ENCODE assay signal across 7 mouse cellular contexts in the genomic region with DNA sequence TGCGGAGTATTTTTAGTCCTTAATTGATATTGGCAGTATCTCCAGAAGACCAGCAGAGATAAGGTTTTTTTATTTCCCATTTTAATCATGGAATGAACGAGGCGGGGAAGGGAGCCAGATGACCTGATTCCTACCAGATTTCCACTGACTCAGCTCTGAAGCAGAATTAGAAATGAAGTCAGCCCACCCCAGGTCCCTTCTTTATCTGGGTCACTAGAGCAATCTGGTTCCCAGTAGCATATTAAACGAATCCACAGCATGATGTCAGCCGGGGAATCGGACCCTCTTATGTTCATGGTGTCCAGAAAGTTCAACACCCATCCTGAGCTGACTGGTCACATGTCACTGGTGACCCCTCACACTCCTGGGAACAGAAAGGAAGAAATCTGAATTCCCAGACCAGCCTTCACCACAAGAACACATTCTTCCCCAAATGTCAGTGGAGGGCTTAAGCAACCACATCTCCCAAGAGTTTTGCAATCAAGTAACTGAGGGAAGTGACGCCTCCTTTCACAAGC.
DNase-seq lines count a peak whose midpoint lies in the region; ATAC-seq lines count a peak whose summit lies in the region.

No protein-coding gene starts in this region.

- DNase-seq in right cerebral cortex, adult 18-20 months = peak; percentile 38
- DNase-seq in right cerebral cortex, postnatal 25 days = no peak
- peak; percentile 74 to 78 for DNase-seq in cerebellum, postnatal 14 days
- DNase-seq in heart, postnatal 4 days = peak; percentile 63
- DNase-seq in retina, postnatal 1 day = peak; percentile 75
- no peak for DNase-seq in frontal cortex, postnatal 14 days (ENCODE audit: low spot score in 2 of 2)

- no peak for ATAC-seq in activated CD4-positive, CD25-positive, alpha-beta regulatory T cell, adult 4 months

Comparison
In these comparisons a context has a peak if more than half of its experiments do, and no peak if none do; other contexts are left out.
1. DNase-seq: peak in right cerebral cortex, adult 18-20 months (single experiment), cerebellum, postnatal 14 days (2 of 2), heart, postnatal 4 days (single experiment) and retina, postnatal 1 day (single experiment); none in right cerebral cortex, postnatal 25 days (single experiment) and frontal cortex, postnatal 14 days (0 of 2).